Mouse (Mus musculus): ENCODE measurements around the gene Ttll12. TPM values are rescaled to one million over a fixed set of nuclear protein-coding genes. Genes with fewer than 3 reads are reported as not detected.

Ttll12 gene
- total and polyA plus RNA-seq, 3 experiments = 43.9 to 76.5 TPM; not detected in 1

DNA sequence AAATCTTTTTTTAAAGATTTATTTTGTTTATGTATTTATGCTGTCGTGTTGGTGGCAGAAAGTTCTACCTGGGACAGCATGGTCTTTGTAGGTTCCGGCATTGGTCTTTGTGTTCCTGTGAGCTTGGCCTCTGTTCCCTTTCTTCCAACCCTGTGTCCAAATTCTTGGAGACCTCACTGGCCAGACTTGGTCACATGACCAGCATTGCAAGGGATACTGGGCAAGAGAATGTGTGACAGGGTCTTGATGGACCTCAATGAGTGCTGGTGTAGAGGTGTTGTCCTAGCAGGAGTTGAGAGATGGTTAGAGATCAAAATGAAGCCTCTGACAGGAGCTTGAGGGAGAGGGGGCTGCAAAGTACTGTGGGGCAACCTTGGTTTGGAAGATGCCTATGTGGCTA is 56.1 kb downstream of the Ttll12 start:
- Histone ChIP-seq H3K4me1 (ENCODE audit: control insufficient read depth in 1 of 2, insufficient read depth in 2 of 2, low read length in 2 of 2) (peaks cover 0 to 16% of the 10 kb centered on the region in 2 experiments; a peak in 2 of 4 replicates), H3K4me3 (ENCODE audit: control insufficient read depth in 1 of 2, insufficient read depth in 1 of 2, low read depth in 2 of 2, low read length in 2 of 2) (no peak overlapping the region), H3K27ac (ENCODE audit: control insufficient read depth, low read depth, low read length) (no peak overlapping the region), H3K9me3 (replicated peaks; ENCODE audit: insufficient read depth, low read length) (no peaks in the 10 kb centered on the region), H3K27me3 (ENCODE audit: control insufficient read depth in 1 of 2, insufficient read depth in 2 of 2, low read length in 2 of 2) (no peaks in the 10 kb centered on the region), H3K9ac (ENCODE audit: control insufficient read depth, low read depth, low read length, poor library complexity, severe bottlenecking) (no peak overlapping the region), H3K36me3 (ENCODE audit: control insufficient read depth in 1 of 2, insufficient read depth in 2 of 2, low read length in 2 of 2) (peaks cover 0 to 3% of the 10 kb centered on the region in 2 experiments; a peak in 1 of 4 replicates), H3K79me2 (ENCODE audit: control insufficient read depth, insufficient read depth, low read length, poor library complexity) (no peaks in the 10 kb centered on the region)
- no peak for DNase-seq (ENCODE audit: low read depth, low spot score)
- TF ChIP-seq GATA1 (IDR thresholded peaks at IDR 0.05; ENCODE audit: low read depth, low read length) = no peak

DNA sequence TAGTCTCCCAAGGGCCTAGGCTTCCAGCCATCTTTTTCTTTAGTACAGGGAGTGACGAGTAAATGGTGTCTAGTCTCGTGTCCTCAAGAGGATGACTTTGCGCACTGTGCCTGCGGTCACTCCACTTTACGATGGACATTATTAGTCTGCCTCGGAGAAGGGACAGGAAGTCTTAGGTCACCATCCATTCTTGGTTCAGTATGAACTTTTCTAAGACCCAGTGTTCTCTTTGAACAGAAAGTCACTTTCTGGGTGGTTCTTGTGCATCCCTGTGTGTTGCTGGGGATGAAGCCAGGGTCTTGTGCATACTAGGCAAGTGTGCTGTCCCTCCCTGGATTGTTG is 59.1 kb downstream of the Ttll12 start:
- TF ChIP-seq USF2 (IDR thresholded peaks at IDR 0.05; ENCODE audit: borderline replicate concordance in 1 of 2, insufficient read depth in 1 of 2, low read depth in 1 of 2, low read length in 2 of 2) (no peak), RCOR1 (IDR thresholded peaks at IDR 0.05; ENCODE audit: low read depth, low read length) (no peak), POLR2AphosphoS5 (IDR thresholded peaks at IDR 0.05; ENCODE audit: borderline replicate concordance, low read depth, low read length) (no peak), ZMIZ1 (IDR thresholded peaks at IDR 0.05; ENCODE audit: low read depth, low read length) (no peak), MXI1 (IDR thresholded peaks at IDR 0.05; ENCODE audit: low read depth, low read length) (no peak), CHD2 (IDR thresholded peaks at IDR 0.05; ENCODE audit: low read length) (no peak), EP300 (IDR thresholded peaks at IDR 0.05; ENCODE audit: low read depth in 1 of 2, low read length in 2 of 2) (no peak), NELFE (IDR thresholded peaks at IDR 0.05; ENCODE audit: low read depth, low read length) (no peak), CTCF (IDR thresholded peaks at IDR 0.05 in 2 of 3, conservative IDR thresholded peaks at IDR 0.05 in 1 of 3; ENCODE audit: control insufficient read depth in 1 of 3, insufficient read depth in 1 of 3, low read depth in 2 of 3, low read length in 3 of 3, poor library complexity in 1 of 3, severe bottlenecking in 1 of 3) (no peak), MAFK (IDR thresholded peaks at IDR 0.05; ENCODE audit: borderline replicate concordance, low read depth, low read length) (no peak), TBP (IDR thresholded peaks at IDR 0.05; ENCODE audit: low read depth, low read length) (no peak), E2F4 (IDR thresholded peaks at IDR 0.05; ENCODE audit: borderline replicate concordance, low read depth, low read length) (no peak), MYB (IDR thresholded peaks at IDR 0.05; ENCODE audit: low read depth, low read length) (no peak), RAD21 (IDR thresholded peaks at IDR 0.05; ENCODE audit: low read depth, low read length) (no peak)
- no peak overlapping the region for H3K27ac ChIP-seq (ENCODE audit: control insufficient read depth, low read depth, low read length)

More for the DNA sequence above, 59.1 kb downstream of the Ttll12 start:
- Histone ChIP-seq H3K9ac (ENCODE audit: control insufficient read depth, low read depth, low read length, poor library complexity, severe bottlenecking) (no peak overlapping the region), H3K4me3 (ENCODE audit: control insufficient read depth in 1 of 2, insufficient read depth in 1 of 2, low read depth in 2 of 2, low read length in 2 of 2) (no peak overlapping the region), H3K27me3 (ENCODE audit: control insufficient read depth in 1 of 2, insufficient read depth in 2 of 2, low read length in 2 of 2) (no peaks in the 10 kb centered on the region), H3K36me3 (ENCODE audit: control insufficient read depth in 1 of 2, insufficient read depth in 2 of 2, low read length in 2 of 2) (peaks cover 0 to 3% of the 10 kb centered on the region in 2 experiments; a peak in 1 of 4 replicates), H3K4me1 (ENCODE audit: control insufficient read depth in 1 of 2, insufficient read depth in 2 of 2, low read length in 2 of 2) (peaks cover 0 to 16% of the 10 kb centered on the region in 2 experiments; a peak in 2 of 4 replicates), H3K9me3 (replicated peaks; ENCODE audit: insufficient read depth, low read length) (no peaks in the 10 kb centered on the region), H3K79me2 (ENCODE audit: control insufficient read depth, insufficient read depth, low read length, poor library complexity) (no peaks in the 10 kb centered on the region)
- DNase-seq (ENCODE audit: low read depth, low spot score) = no peak
